Mouse (Mus musculus) erythroblast, embryonic 14.5 days (primary cell): ENCODE results near the gene Mrps10.

Source experiments
- GATA1 ChIP-seq: IDR thresholded peaks from 2 replicates; pipeline ENCODE4 v1.6.1; 2012; ENCODE audit warnings: low read length, inconsistent platforms, mixed read lengths
- TAL1 ChIP-seq: IDR thresholded peaks from 3 replicates; pipeline ENCODE4 v1.6.1; 2012; ENCODE audit warnings: low read length, inconsistent platforms, mixed read lengths

DNA sequence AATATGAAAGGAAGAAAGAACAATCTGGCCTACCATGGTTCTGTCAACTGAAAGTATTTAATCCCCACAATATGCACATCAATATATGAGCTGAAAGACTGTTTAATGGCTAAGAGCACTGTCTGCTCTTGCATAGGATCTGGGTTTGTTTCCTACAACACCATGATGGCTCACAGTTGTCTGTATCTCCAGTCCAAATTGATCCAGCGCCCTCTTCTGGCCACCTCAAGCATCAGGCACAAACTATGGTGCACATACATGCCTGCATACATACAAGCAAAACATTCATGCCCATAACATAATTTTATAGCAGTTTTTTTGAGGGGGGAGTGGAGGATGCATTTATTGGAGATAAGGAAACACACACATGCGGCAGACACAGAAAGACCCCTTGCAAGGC lies 25.6 kb upstream of the Mrps10 start:
- TF ChIP-seq GATA1 (no peak), TAL1 (no peak)
